25 mouse cellular contexts compared by ENCODE assay signal in genomic region chr5:66086952-66087351, GRCm38 (mm10).
A peak's percentile ranks its signal among the peaks of the same experiment; 100 is the strongest.
DNase-seq lines count a peak whose midpoint lies in the region; ATAC-seq and TF ChIP-seq lines count a peak whose summit lies in the region.
"Had no signal": no experiment of that assay in that cellular context is flagged by ENCODE, and none has a peak within 500 bp of the region (broad histone marks: within the 10 kb centered on the region; RNA-seq: fewer than 3 reads in every experiment).

No protein-coding gene starts in this region.

- peaks cover 0 to 16% of the 10 kb centered on the region in 2 experiments; a peak in 2 of 4 replicates for H3K36me3 ChIP-seq in MEL (ENCODE audit: control insufficient read depth in 1 of 2, insufficient read depth in 2 of 2, low read length in 2 of 2)
- H3K36me3 ChIP-seq in forebrain, embryonic 12.5 days (replicated peaks) = no peaks in the 10 kb centered on the region
- H3K36me3 ChIP-seq: lung, embryonic 15.5 days; neural tube, embryonic 15.5 days; stomach, embryonic 15.5 days had no signal

- H3K27me3 ChIP-seq in MEL (ENCODE audit: control insufficient read depth in 1 of 2, insufficient read depth in 2 of 2, low read length in 2 of 2) = no peaks in the 10 kb centered on the region
- no peaks in the 10 kb centered on the region for H3K27me3 ChIP-seq in forebrain, embryonic 12.5 days
- H3K27me3 ChIP-seq: lung, embryonic 15.5 days; neural tube, embryonic 15.5 days; stomach, embryonic 15.5 days had no signal

- TF ChIP-seq CTCF in MEL (IDR thresholded peaks at IDR 0.05 in 2 of 3, conservative IDR thresholded peaks at IDR 0.05 in 1 of 3; ENCODE audit: control insufficient read depth in 1 of 3, insufficient read depth in 1 of 3, low read depth in 2 of 3, low read length in 3 of 3, poor library complexity in 1 of 3, severe bottlenecking in 1 of 3) = no peak

- H3K4me2 ChIP-seq in forebrain, embryonic 12.5 days = no peak overlapping the region
- H3K4me2 ChIP-seq: lung, embryonic 15.5 days; neural tube, embryonic 15.5 days; stomach, embryonic 15.5 days had no signal

- H3K79me2 ChIP-seq in MEL (ENCODE audit: control insufficient read depth, insufficient read depth, low read length, poor library complexity) = no peaks in the 10 kb centered on the region

- peak overlapping the region; percentile 87 for H3K9ac ChIP-seq in MEL (ENCODE audit: control insufficient read depth, low read depth, low read length, poor library complexity, severe bottlenecking)
- no peak overlapping the region for H3K9ac ChIP-seq in forebrain, embryonic 12.5 days
- H3K9ac ChIP-seq: forebrain, postnatal 0 days; lung, embryonic 15.5 days; neural tube, embryonic 15.5 days; stomach, embryonic 15.5 days had no signal

- peak overlapping the region; percentile 76 to 92 for H3K4me3 ChIP-seq in MEL (ENCODE audit: control insufficient read depth in 1 of 2, insufficient read depth in 1 of 2, low read depth in 2 of 2, low read length in 2 of 2)
- H3K4me3 ChIP-seq in forebrain, embryonic 12.5 days (replicated peaks) = no peak overlapping the region
- H3K4me3 ChIP-seq: lung, embryonic 15.5 days; neural tube, embryonic 15.5 days; stomach, embryonic 15.5 days had no signal

- TF ChIP-seq POLR2A in MEL (IDR thresholded peaks at IDR 0.05; ENCODE audit: control insufficient read depth in 1 of 2, insufficient read depth in 1 of 2, low read depth in 1 of 2, low read length in 2 of 2, poor library complexity in 1 of 2) = peak in 1 of 2 experiments; percentile 75; a peak in 2 of 4 replicates

- DNase-seq in CD4-positive helper T cell, adult 2 months (ENCODE audit: low read depth, low spot score) = peak; percentile 39
- peak; percentile 88 for DNase-seq in MEL (ENCODE audit: low read depth, low spot score)
- no peak for DNase-seq in kidney, postnatal 4 days
- no peak for DNase-seq in cerebellum, postnatal 4 days (ENCODE audit: low spot score in 2 of 2)
- DNase-seq: adrenal gland, postnatal 10 days; cerebellum, adult 11 months; cerebellum, postnatal 10 days; forebrain, postnatal 0 days; heart, postnatal 14 days; kidney, adult 8-10 months; kidney, postnatal 10 days; layer of hippocampus, adult 9-11 months; liver; midbrain, embryonic 14.5 days; retina, postnatal 1 day; right cerebral cortex, postnatal 14 days; thymus, postnatal 14 days had no signal

- peak; percentile 66 to 71 for TF ChIP-seq EP300 in MEL (IDR thresholded peaks at IDR 0.05; ENCODE audit: low read depth in 1 of 2, low read length in 2 of 2)

- 92% methylated on average over 9 of the region's 9 CpGs for WGBS in forebrain, embryonic 12.5 days

- H3K4me1 ChIP-seq in MEL (ENCODE audit: control insufficient read depth in 1 of 2, insufficient read depth in 2 of 2, low read length in 2 of 2) = peaks cover 15 to 22% of the 10 kb centered on the region in 2 experiments
- H3K4me1 ChIP-seq in forebrain, embryonic 12.5 days = no peaks in the 10 kb centered on the region
- H3K4me1 ChIP-seq: neural tube, embryonic 15.5 days had no signal

- peak overlapping the region; percentile 98 for H3K27ac ChIP-seq in MEL (ENCODE audit: control insufficient read depth, low read depth, low read length)
- no peak overlapping the region for H3K27ac ChIP-seq in forebrain, embryonic 12.5 days
- H3K27ac ChIP-seq: lung, embryonic 15.5 days; neural tube, embryonic 15.5 days; stomach, embryonic 15.5 days had no signal

- TF ChIP-seq RAD21 in MEL (IDR thresholded peaks at IDR 0.05; ENCODE audit: low read depth, low read length) = no peak

- no peaks in the 10 kb centered on the region for H3K9me3 ChIP-seq in MEL (replicated peaks; ENCODE audit: insufficient read depth, low read length)
- H3K9me3 ChIP-seq in forebrain, embryonic 12.5 days = no peaks in the 10 kb centered on the region
- H3K9me3 ChIP-seq: lung, embryonic 15.5 days; neural tube, embryonic 15.5 days; stomach, embryonic 15.5 days had no signal

- ATAC-seq in granulocyte monocyte progenitor cell, adult 5-6 weeks (replicated peaks; ENCODE audit: poor library complexity, severe bottlenecking) = 0 out of 2 replicates have a peak, but pooled peaks have one; percentile 36
- ATAC-seq in megakaryocyte, adult 5-6 weeks (ENCODE audit: poor library complexity, severe bottlenecking) = peak; percentile 56; the same call in 1 of the 2 replicates
- no peak for ATAC-seq in forebrain, embryonic 12.5 days (ENCODE audit: low FRiP score)
- ATAC-seq: forebrain, postnatal 0 days; hindbrain, embryonic 16.5 days; intestine, embryonic 16.5 days had no signal

TF ChIP-seq in MEL, 35 proteins besides CTCF, POLR2A, EP300 and RAD21:
- peak; percentile 29; the same call in 1 of the 2 replicates for TF ChIP-seq GATA1 (IDR thresholded peaks at IDR 0.05; ENCODE audit: low read depth, low read length)
- peak; percentile 79 for TF ChIP-seq MYC (IDR thresholded peaks at IDR 0.05; ENCODE audit: low read depth, low read length)
- TF ChIP-seq TBP (IDR thresholded peaks at IDR 0.05; ENCODE audit: low read depth, low read length) = peak; percentile 50
- peak; percentile 84 for TF ChIP-seq GABPA (IDR thresholded peaks at IDR 0.05; ENCODE audit: low read depth, low read length)
- peak; percentile 59; the same call in 1 of the 2 replicates for TF ChIP-seq ETS1 (IDR thresholded peaks at IDR 0.05; ENCODE audit: low read depth, low read length)
- peak; percentile 56; the same call in 1 of the 2 replicates for TF ChIP-seq TCF12 (IDR thresholded peaks at IDR 0.05; ENCODE audit: low read depth, low read length)
- no peak for TF ChIP-seq UBTF (IDR thresholded peaks at IDR 0.05; ENCODE audit: borderline replicate concordance, insufficient read depth, low read depth, low read length)
- peak; percentile 74; the same call in 1 of the 2 replicates for TF ChIP-seq SIN3A (IDR thresholded peaks at IDR 0.05; ENCODE audit: low read length)
- peak; percentile 66; the same call in 1 of the 2 replicates for TF ChIP-seq ZMIZ1 (IDR thresholded peaks at IDR 0.05; ENCODE audit: low read depth, low read length)
- no peak for TF ChIP-seq HCFC1 (IDR thresholded peaks at IDR 0.05; ENCODE audit: low read depth, low read length)
- no peak; the same call in 1 of the 2 replicates for TF ChIP-seq POLR2AphosphoS5 (IDR thresholded peaks at IDR 0.05; ENCODE audit: borderline replicate concordance, low read depth, low read length)
- peak; percentile 63; the same call in 1 of the 2 replicates for TF ChIP-seq POLR2AphosphoS2 (IDR thresholded peaks at IDR 0.05; ENCODE audit: low read length)
- peak; percentile 76 for TF ChIP-seq MAFK (IDR thresholded peaks at IDR 0.05; ENCODE audit: borderline replicate concordance, low read depth, low read length)
- TF ChIP-seq MAX (IDR thresholded peaks at IDR 0.05; ENCODE audit: low read length) = peak; percentile 42
- TF ChIP-seq NELFE (IDR thresholded peaks at IDR 0.05; ENCODE audit: low read depth, low read length) = peak; percentile 65
- TF ChIP-seq MYB (IDR thresholded peaks at IDR 0.05; ENCODE audit: low read depth, low read length) = peak; percentile 85
- peak; percentile 54; the same call in 1 of the 2 replicates for TF ChIP-seq JUND (IDR thresholded peaks at IDR 0.05; ENCODE audit: low read depth, low read length)
- TF ChIP-seq KAT2A (conservative IDR thresholded peaks at IDR 0.05; ENCODE audit: low read depth, low read length) = no peak

Comparison
In these comparisons a context has a peak if more than half of its experiments do, and no peak if none do; other contexts are left out.
1. DNase-seq: peak in CD4-positive helper T cell, adult 2 months (single experiment) and MEL (single experiment); none in kidney, postnatal 4 days (0 of 2) and cerebellum, postnatal 4 days (0 of 2).